Mouse (Mus musculus): ENCODE data around the gene Rbms3. TPM values are rescaled to one million over a fixed set of nuclear protein-coding genes. Genes with fewer than 3 reads are reported as not detected.

Rbms3 gene
- polyA plus RNA-seq, 1 experiment, result not detected

- no peak overlapping the region for H3K4me3 ChIP-seq (ENCODE audit: insufficient read depth, low read depth, low read length)
- no peaks in the 10 kb centered on the region for H3K4me1 ChIP-seq (ENCODE audit: control insufficient read depth, insufficient read depth, low read length)
- H3K27ac ChIP-seq (ENCODE audit: insufficient read depth, low read depth, low read length), result no peak overlapping the region
- TF ChIP-seq POLR2A (IDR thresholded peaks at IDR 0.05; ENCODE audit: insufficient read depth, low read depth, low read length) (no peak), CTCF (IDR thresholded peaks at IDR 0.05; ENCODE audit: insufficient read depth, low read depth, low read length) (no peak)
- WGBS, result 95% methylated on average over 8 of the region's 8 CpGs
Observed at GRCm38 (mm10) chr9:117396586-117396985, 233.1 kb downstream of the Rbms3 start.

GRCm38 (mm10) chr9:117393626-117394525 lies 235.8 kb downstream of the Rbms3 start:
- WGBS, result 49% methylated on average over 18 of the region's 18 CpGs
- Histone ChIP-seq H3K4me1 (ENCODE audit: control insufficient read depth, insufficient read depth, low read length) (no peaks in the 10 kb centered on the region), H3K4me3 (ENCODE audit: insufficient read depth, low read depth, low read length) (no peak overlapping the region), H3K27ac (ENCODE audit: insufficient read depth, low read depth, low read length) (no peak overlapping the region)
- TF ChIP-seq CTCF (IDR thresholded peaks at IDR 0.05; ENCODE audit: insufficient read depth, low read depth, low read length), result no peak
- no peak for TF ChIP-seq POLR2A (IDR thresholded peaks at IDR 0.05; ENCODE audit: insufficient read depth, low read depth, low read length)

- 59% methylated on average over 9 of the region's 9 CpGs for WGBS
- TF ChIP-seq POLR2A (IDR thresholded peaks at IDR 0.05; ENCODE audit: insufficient read depth, low read depth, low read length) (no peak), CTCF (IDR thresholded peaks at IDR 0.05; ENCODE audit: insufficient read depth, low read depth, low read length) (no peak)
- Histone ChIP-seq H3K27ac (ENCODE audit: insufficient read depth, low read depth, low read length) (no peak overlapping the region), H3K4me3 (ENCODE audit: insufficient read depth, low read depth, low read length) (no peak overlapping the region), H3K4me1 (ENCODE audit: control insufficient read depth, insufficient read depth, low read length) (no peaks in the 10 kb centered on the region)
Observed at GRCm38 (mm10) chr9:117388024-117388423, 241.7 kb downstream of the Rbms3 start.

GRCm38 (mm10) chr9:117380876-117381275 lies 248.8 kb downstream of the Rbms3 start:
- TF ChIP-seq POLR2A (IDR thresholded peaks at IDR 0.05; ENCODE audit: insufficient read depth, low read depth, low read length), result no peak
- no peak for TF ChIP-seq CTCF (IDR thresholded peaks at IDR 0.05; ENCODE audit: insufficient read depth, low read depth, low read length)
- Histone ChIP-seq H3K4me3 (ENCODE audit: insufficient read depth, low read depth, low read length) (no peak overlapping the region), H3K4me1 (ENCODE audit: control insufficient read depth, insufficient read depth, low read length) (peaks cover 9% of the 10 kb centered on the region; the same call in 1 of the 2 replicates), H3K27ac (ENCODE audit: insufficient read depth, low read depth, low read length) (no peak overlapping the region)
- 84% methylated on average over 5 of the region's 5 CpGs for WGBS

GRCm38 (mm10) chr9:117380076-117380475 lies 249.6 kb downstream of the Rbms3 start:
- Histone ChIP-seq H3K4me1 (ENCODE audit: control insufficient read depth, insufficient read depth, low read length) (peaks cover 9% of the 10 kb centered on the region; the same call in 1 of the 2 replicates), H3K27ac (ENCODE audit: insufficient read depth, low read depth, low read length) (no peak overlapping the region), H3K4me3 (ENCODE audit: insufficient read depth, low read depth, low read length) (no peak overlapping the region)
- TF ChIP-seq CTCF (IDR thresholded peaks at IDR 0.05; ENCODE audit: insufficient read depth, low read depth, low read length) (no peak), POLR2A (IDR thresholded peaks at IDR 0.05; ENCODE audit: insufficient read depth, low read depth, low read length) (no peak)
- WGBS, result 30% methylated on average over 5 of the region's 5 CpGs

- WGBS, result 59% methylated on average over 16 of the region's 16 CpGs
Observed at GRCm38 (mm10) chr9:117379448-117379983, 250.2 kb downstream of the Rbms3 start.

GRCm38 (mm10) chr9:117378131-117378890 lies 251.4 kb downstream of the Rbms3 start:
- Histone ChIP-seq H3K27ac (ENCODE audit: insufficient read depth, low read depth, low read length) (no peak overlapping the region), H3K4me3 (ENCODE audit: insufficient read depth, low read depth, low read length) (no peak overlapping the region), H3K4me1 (ENCODE audit: control insufficient read depth, insufficient read depth, low read length) (peaks cover 9% of the 10 kb centered on the region; the same call in 1 of the 2 replicates)
- WGBS, result 76% methylated on average over 9 of the region's 9 CpGs
- TF ChIP-seq CTCF (IDR thresholded peaks at IDR 0.05; ENCODE audit: insufficient read depth, low read depth, low read length) (no peak), POLR2A (IDR thresholded peaks at IDR 0.05; ENCODE audit: insufficient read depth, low read depth, low read length) (no peak)

More at GRCm38 (mm10) chr9:117379448-117379983, 250.2 kb downstream of the Rbms3 start:
- Histone ChIP-seq H3K27ac (ENCODE audit: insufficient read depth, low read depth, low read length) (no peak overlapping the region), H3K4me1 (ENCODE audit: control insufficient read depth, insufficient read depth, low read length) (peaks cover 9% of the 10 kb centered on the region; the same call in 1 of the 2 replicates), H3K4me3 (ENCODE audit: insufficient read depth, low read depth, low read length) (no peak overlapping the region)
- TF ChIP-seq CTCF (IDR thresholded peaks at IDR 0.05; ENCODE audit: insufficient read depth, low read depth, low read length), result no peak
- no peak for TF ChIP-seq POLR2A (IDR thresholded peaks at IDR 0.05; ENCODE audit: insufficient read depth, low read depth, low read length)

- no peak overlapping the region for H3K27ac ChIP-seq (ENCODE audit: insufficient read depth, low read depth, low read length)
- WGBS, result 99% methylated on average over 3 of the region's 3 CpGs
- TF ChIP-seq POLR2A (IDR thresholded peaks at IDR 0.05; ENCODE audit: insufficient read depth, low read depth, low read length) (no peak), CTCF (IDR thresholded peaks at IDR 0.05; ENCODE audit: insufficient read depth, low read depth, low read length) (no peak)
- peaks cover 9% of the 10 kb centered on the region; the same call in 1 of the 2 replicates for H3K4me1 ChIP-seq (ENCODE audit: control insufficient read depth, insufficient read depth, low read length)
- H3K4me3 ChIP-seq (ENCODE audit: insufficient read depth, low read depth, low read length), result no peak overlapping the region
Observed at GRCm38 (mm10) chr9:117375776-117376175, 253.9 kb downstream of the Rbms3 start.
